Mouse (Mus musculus) gastrocnemius, postnatal 36 days (tissue): ENCODE results near the gene Fam78a. TPM values are rescaled to one million over a fixed set of nuclear protein-coding genes. Genes with fewer than 3 reads are reported as not detected.

Experiments
- microRNA-seq, 2 experiments: library from miRNA; unstranded; fragments of <30 nt; microRNA quantifications; one replicate each; pipeline ENCODE4 v1.2.0; 2021
- total RNA-seq, 2 experiments: library from RNA; stranded (reverse); gene quantifications; 2 replicates each; pipeline ENCODE4 v1.2.3; 2021

The Fam78a gene
- total RNA-seq, 2 experiments from 2014 or later = 13.2 to 16.5 TPM

Small RNA genes within 50 kb of the gene (microRNA-seq; reads per million reads assigned to microRNA genes)
- gene Mir7674 = 0 to 0.36 reads per million in 2 experiments

Other genes starting within 250 kb of the Fam78a start
- gene Fibcd1, start 238.9 kb downstream of the Fam78a start, total RNA-seq = not detected
- 1 to 10 TPM in 1 of 2 experiments, under 1 TPM in 1; 0.41 to 1.0 TPM for gene Lamc3, start 197.6 kb downstream of the Fam78a start, total RNA-seq
- gene Aif1l, start 134.7 kb downstream of the Fam78a start, total RNA-seq = 1 to 10 TPM; 3.2 to 4.5 TPM
- gene Nup214, start 110.4 kb downstream of the Fam78a start, total RNA-seq = 10 to 100 TPM; 13.9 to 28.4 TPM
- gene Plpp7, start 10.7 kb upstream of the Fam78a start, total RNA-seq = 100 to 1,000 TPM in 1 of 2 experiments, 10 to 100 TPM in 1; 96.9 to 117 TPM
- gene Prrc2b, start 66.2 kb upstream of the Fam78a start, total RNA-seq = 10 to 100 TPM; 69.4 to 70.1 TPM
- gene Pomt1, start 151.7 kb upstream of the Fam78a start, total RNA-seq = 10 to 100 TPM; 12.0 to 12.2 TPM
- gene Uck1, start 175.3 kb upstream of the Fam78a start, total RNA-seq = 10 to 100 TPM in 1 of 2 experiments, 1 to 10 TPM in 1; 8.1 to 11.6 TPM
- 10 to 100 TPM; 54.1 to 54.7 TPM for gene Golga2, start 202.5 kb upstream of the Fam78a start, total RNA-seq
- 100 to 1,000 TPM in 1 of 2 experiments, 10 to 100 TPM in 1; 97.6 to 126 TPM for gene Swi5, start 203.2 kb upstream of the Fam78a start, total RNA-seq